Mouse (Mus musculus) T-helper 17 cell (primary cell): Measurements from ENCODE around the gene Slamf9.

Experiments used
- in situ Hi-C, 2 experiments: fragments of 300-600 bp; cut with MboI, MseI; formaldehyde crosslinking; loops; 1 replicate in 1 of 2; 2 replicates in 1 of 2; pipeline ENCODE4 v1.15.1; 2025; ENCODE audit warnings: high pct_unique_total_duplicates in 2 of 2

Gene Slamf9

DNA sequence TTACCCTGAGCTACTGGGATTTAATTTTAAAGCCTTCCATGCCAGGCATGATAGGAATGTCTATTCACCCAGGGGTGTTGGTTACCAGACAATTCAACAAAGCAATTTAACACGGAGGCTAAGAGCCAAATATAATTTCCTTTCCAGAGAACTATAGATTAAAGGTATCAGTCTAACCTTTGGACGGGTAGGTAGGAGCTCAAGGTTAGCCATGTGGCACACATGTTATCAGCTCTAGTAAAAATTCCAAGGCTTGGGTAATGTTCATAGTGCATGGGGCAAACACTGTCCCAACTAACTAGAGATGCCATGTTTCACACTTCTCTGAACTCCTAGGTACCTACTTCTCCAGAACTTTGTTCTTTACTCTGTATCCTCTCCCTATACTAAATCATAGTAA lies 13.6 kb upstream of the Slamf9 start:
- in situ Hi-C loops = no loop called here

DNA sequence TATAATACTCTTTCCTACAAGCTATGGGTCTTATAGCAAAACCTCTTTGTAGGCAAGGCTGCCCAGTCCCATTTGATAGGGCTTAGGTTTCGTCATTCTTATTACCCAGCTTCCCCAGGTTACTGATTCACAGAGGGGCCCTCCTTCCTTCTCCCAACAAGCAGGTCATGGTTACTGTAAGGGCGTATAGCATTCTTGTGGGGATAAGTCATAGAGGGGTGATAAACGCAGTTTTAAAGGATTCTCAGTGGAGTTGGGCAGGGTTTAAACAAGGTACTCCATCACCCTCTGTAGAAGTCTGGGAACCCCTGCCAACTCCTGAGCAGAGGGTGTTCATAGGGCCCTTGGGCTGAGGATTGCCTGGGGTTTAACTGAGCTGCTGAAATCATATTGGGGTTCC lies 12.6 kb upstream of the Slamf9 start:
- in situ Hi-C loops = no loop called here

DNA sequence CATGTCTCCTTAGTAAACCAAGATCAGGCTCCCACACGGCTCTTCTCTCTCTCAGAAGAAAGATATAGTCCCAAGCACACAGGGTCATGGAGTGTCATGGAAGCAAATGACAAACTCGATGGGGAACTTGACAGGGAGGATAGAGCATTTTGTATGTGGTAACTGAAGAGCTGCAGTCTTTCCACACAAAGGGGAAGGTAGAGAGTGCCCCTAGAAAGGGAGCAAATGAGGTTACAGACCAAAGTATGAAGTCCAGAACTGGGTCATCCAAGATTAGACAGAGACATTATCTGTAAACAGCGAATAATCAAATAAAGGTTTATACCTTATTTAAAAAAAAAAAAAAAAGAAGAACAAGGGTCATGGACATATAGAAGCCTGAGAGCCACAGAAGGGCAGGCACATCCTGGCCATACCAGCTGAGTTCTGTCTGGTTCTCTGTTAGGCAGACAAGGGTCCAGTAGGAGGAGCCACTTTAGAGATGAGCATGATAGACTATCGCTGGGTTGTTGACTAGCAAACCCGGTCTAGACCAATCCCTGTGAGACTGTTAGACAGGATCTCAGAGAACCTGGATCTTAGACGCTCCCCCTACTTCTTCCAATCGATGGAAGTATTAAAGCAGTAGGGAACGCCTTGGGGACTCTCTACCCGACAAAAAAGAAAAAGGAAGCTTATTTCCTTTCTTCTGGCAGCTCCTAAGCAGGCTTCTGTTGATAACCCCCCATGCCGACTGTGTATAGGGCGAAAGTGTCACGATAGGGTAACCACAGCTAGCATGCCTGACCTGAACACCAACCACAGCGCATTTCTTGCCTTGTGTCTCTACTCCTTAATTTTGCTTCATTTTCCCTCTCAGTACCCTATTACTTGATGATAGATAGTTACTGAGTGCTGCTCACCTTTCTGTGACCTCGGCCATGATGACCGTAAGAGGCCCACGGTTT lies 11.5 kb upstream of the Slamf9 start:
- in situ Hi-C loops = no loop called here

DNA sequence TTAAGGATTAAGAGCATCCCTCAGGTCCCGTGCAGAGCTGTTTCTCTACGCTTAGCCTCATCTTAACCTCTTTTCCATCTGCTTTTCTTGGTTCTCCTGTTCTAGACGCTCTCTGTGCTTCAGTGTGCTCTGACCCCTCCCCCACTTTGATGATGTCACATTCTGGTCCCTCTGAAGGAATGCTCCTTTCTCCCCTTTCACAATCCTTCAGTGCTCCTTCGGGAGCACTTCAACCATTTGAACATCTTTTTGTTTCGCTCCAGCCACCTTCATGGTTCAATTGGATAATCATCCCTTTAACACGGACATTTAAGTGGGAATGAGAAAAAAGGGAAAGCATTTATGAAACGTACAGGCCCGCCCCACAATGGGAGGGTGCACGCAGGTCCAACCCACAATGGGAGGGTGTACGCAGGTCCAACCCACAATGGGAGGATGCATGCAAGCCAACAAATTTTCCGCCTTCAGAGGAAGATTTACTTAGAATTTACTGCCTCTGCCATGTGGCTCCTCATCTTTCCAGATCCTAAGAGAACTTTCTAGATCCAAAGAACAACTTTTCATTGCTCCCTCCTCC lies 6.8 kb upstream of the Slamf9 start:
- in situ Hi-C loops = no loop called here

DNA sequence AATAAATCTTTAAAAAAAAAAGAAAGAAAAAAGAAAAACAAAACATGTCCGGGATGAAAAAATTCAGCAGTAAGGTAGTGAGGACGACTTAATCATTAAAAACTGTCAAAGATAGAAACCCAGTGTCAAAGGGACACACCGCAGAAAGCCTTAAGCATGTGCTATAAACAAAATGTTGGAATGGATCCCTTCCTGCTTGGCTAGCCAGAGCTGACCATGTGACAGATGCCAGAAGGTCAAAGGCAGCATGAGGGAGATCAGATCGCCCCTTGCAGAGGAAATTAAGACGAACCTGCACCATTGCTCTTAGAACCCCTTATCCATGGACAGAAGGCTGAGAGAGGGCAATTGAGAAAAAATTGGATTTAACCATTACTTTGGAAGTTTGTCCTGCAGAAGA lies 5.8 kb upstream of the Slamf9 start:
- in situ Hi-C loops = no loop called here

DNA sequence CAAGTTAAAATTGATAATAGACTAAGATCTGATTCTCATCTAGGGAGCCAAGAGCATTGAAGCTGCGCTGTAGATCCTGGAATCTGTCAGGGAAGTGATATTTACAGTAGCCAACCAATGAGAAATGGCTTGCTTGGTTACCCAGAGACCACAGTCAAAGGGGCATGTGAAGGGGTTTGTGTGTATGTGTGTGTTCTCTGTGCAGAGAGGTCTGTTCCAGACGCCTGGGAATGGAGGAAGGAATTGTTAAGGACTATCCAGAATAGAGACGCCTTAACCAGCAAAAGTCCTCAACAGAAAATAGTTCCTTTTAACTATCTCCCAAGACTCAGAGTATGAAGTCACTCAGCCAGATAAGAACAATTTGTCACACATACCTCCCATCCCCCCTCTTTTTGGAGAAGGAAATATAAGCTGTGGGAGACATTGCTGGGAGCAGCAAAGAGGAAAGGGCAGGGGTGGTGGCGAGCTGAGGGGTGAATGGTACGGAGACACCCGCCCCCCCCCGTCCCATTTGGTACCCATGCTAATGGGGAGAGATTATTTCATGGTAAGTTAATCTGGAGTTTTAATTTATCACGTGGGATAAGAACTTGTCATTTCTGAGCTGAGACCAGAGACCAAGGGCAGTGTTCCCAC lies 5.2 kb upstream of the Slamf9 start:
- in situ Hi-C loops = no loop called here

DNA sequence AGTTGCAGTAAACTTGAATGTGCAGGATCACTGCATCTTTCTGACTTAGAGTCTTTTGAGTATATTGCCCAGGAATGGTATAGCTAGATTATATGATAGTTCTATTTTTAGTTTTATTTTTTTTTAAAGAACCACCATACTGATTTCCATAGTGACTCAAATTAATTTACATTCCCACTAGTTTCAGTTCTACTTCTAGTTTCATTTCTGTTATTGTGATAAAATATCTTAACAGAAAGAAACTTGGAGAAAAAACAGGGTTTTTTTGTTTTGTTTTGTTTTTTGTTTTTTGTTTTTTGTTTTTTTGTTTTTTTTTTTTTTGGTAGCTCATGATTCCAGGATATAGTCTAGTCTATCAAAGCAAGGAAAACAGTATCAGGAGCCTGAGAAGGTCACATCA lies 2.2 kb upstream of the Slamf9 start:
- in situ Hi-C loops = no loop called here

DNA sequence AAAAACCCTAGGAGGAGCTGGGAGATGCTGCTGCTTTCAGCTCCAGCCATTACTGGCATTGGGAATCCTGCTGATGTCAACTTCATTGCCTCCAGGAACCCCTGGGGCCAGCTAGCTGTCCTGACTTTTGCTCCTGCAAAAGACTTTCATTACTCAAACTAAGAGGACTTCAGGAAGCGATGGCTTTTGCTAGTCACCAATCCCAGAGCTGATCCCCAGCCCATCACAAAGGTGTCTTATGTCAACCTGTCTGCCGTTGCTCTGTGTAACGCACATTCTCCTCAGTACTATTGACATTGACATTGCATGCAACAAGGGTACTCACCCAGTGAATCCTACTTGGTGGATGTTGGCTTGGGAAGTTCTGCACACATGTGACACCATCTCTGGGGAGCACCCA lies 962 bp upstream of the Slamf9 start:
- in situ Hi-C loops = no loop called here

DNA sequence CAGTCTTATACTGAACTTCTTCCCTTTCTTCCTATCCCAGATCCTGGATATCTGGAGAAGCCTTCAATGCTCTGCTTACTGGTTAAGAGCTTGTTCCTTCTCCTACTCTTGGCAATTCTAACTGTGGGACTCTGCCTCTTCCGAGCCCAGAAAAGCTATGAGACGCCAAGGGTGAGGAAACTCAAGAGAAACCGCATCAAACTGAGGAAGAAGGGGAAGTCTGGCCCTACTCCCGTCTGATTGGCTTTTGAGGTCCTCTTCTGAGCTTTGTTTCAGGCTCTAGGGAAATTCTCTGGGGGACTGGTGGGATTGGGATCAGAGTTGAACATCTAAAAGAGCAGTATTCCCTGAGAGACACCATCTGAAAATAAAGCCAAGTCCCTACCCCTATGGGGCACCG lies 2.9 kb downstream of the Slamf9 start:
- in situ Hi-C loops = no loop called here

DNA sequence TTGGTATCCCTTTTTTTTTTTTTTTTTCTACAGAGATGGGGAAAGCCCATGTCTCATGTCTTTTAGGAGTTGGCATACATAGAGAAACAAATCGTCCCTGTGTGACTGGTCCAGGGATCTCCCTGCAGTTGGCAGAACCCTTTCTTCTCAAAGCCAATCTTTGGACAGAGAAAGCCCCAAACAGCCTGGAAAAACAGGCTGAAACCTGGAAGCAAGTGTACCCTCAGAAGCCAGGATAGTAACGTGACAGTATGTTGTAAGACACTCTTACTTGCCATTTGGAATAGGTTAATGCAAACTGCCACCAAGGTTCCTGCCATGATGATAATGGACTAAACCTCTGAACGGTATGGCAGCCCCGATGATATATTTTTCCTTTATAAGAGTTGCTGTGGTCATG lies 5.2 kb downstream of the Slamf9 start:
- in situ Hi-C loops = loop anchor here in 1 of 2 experiments (5.0 kb wide), 1 partner anchor 68 kb away; no protein-coding TSS in a partner anchor

DNA sequence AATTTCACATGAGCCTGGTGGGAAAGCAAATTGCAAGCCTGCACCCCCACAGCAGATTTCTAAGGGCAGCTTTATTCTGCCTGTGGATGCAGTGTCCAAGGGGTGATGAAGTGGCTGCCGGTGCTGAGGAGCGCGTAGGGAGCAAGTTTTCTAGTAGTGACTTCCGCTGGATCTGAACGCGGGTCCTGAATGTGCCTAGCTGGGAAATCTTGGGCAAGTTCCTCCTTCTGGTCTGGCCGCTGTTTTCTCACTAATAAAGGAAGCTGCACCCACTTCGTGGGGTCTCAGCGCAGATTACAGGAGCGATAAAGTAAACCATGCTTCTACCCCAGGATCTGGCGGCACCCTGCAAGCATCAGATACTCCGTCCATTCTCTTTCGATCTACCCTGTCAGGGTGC lies 6.0 kb downstream of the Slamf9 start:
- in situ Hi-C loops = loop anchor here in 1 of 2 experiments (5.0 kb wide), 1 partner anchor 69 kb away; no protein-coding TSS in a partner anchor

DNA sequence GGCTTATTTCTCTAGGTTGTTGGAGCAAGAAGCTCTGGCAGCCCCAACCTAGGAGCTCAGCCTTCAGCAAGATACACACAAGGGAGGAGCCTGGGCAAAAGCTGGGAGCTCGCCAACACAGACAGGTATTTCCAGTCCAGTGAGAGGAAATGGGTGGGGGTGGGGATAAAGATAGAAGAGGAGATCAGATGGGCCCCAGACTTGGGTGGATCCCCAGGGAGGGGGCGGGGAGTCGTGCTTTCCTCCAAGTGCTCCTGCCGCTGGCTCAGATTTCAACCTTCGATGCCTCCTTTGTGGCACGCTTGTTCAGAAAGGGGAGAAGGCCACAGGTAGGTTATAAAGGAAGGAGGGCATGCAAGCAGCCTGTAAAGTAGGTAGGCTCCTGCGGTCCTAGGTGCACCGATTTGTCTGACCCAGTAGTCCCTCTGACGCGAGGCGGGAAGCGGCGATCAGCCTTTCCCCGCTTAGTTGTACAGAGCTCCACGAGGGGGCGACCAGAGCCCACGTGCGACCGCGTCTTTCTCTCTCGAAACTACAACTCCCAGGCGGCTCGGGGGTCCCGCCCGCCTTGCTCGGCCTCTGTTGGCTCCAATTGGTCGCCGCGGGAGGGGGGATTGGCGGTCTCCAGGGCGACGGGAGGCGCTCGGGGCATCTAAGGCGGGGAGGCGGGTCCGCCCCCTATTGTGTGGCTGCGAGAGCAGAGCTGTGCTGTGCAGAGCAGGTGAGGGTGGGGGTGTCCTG lies 6.6 kb downstream of the Slamf9 start, which contains the start of gene Igsf9:
Gene Igsf9 (plus strand): TSS at position 249 of the 741 bp plus-strand sequence.
- in situ Hi-C loops = loop anchor here in 1 of 2 experiments (5.0 kb wide), 1 partner anchor 69 kb away; no protein-coding TSS in a partner anchor

DNA sequence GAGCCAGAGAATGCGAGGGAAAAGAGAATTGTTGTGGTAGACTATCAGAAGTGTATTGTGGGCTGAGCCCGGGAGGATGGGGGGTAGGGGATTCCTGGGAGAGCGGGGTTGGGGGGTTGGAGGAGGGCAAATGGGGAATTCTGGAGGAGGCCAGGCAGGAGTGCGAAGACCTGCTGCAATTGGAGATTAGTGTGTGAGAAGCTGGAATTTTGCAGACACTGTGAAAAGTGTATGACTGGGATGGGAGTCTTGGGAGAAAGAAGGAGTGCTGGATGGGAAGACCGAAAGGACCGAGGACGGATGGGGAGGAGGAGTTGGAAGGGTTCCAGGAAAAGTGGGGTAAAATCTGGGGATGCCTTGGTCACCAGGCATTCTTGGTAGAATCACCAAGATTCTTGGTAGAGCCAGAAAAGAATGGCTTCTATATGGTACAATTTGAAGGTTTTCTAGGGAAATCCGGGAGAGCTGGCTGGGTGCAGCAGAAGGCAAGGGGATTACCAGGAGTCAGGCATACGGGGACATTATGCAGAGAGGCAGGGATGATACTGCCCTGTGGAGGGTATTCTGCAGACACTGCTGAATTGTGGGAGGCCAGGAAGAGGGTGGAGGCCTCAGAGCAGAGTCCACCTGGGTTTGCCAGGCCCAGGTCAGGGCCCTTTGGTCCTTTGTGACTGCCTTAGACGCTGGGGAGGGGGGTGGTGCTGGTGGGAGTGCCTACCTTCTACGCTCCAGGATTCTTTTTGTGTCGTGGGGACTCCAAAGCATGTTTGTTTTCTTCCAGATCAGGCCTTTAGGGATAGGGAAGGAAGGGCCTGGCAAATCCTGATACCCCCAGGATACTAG lies 7.6 kb downstream of the Slamf9 start:
- in situ Hi-C loops = loop anchor here in 1 of 2 experiments (5.0 kb wide), 1 partner anchor 70 kb away; no protein-coding TSS in a partner anchor

DNA sequence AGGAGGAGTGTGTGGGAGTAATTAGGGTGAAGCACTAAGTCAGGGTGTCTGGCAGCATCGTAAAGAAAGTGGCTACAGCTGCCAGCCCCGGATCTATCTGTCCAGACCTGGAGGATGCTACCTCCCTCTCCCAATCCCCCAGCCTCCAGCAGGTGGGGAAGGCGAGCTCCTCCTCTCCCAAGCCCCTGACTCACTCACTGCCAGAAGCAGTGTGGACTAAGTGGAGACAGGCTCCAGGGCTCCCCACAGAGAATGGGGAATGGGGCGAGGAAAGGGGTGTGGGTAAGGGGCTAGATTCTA lies 8.2 kb downstream of the Slamf9 start:
- in situ Hi-C loops = loop anchor here in 1 of 2 experiments (5.0 kb wide), 1 partner anchor 71 kb away; no protein-coding TSS in a partner anchor

DNA sequence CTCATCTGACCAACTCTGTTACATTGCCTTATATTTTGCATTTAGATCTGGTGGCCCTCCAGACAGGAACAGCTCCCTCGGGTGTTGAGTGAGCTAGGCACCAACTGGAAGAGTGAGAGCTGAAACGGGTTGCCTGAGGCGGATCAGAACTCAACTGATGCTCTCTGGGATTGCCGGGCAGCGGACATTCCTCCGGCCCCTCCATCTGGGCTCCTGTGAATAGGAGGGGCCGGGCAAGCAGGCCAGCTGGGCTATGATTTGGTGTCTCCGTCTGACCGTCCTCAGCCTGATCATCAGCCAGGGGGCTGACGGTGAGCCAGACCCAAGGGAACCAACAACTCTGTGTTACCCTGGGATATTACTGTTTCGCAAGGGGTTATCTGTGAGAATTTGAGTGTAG lies 9.1 kb downstream of the Slamf9 start:
- in situ Hi-C loops = loop anchor here in 1 of 2 experiments (5.0 kb wide), 1 partner anchor 72 kb away; no protein-coding TSS in a partner anchor

DNA sequence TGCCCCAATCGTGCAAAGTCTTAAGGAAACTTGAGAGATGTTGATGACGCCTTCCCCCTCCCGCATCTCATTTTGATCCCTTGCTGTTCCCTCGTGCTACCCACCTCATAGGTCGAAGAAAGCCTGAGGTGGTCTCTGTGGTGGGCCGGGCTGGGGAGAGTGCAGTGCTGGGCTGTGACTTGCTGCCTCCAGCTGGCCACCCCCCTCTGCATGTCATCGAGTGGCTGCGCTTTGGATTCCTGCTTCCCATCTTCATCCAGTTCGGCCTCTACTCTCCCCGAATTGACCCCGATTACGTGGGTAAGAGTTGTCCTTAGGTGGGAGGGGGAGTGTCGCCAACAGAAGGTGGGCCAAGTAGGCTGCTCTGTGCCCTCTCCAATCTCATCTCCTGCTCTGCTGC lies 9.5 kb downstream of the Slamf9 start:
- in situ Hi-C loops = loop anchor here in 1 of 2 experiments (5.0 kb wide), 1 partner anchor 72 kb away; no protein-coding TSS in a partner anchor

DNA sequence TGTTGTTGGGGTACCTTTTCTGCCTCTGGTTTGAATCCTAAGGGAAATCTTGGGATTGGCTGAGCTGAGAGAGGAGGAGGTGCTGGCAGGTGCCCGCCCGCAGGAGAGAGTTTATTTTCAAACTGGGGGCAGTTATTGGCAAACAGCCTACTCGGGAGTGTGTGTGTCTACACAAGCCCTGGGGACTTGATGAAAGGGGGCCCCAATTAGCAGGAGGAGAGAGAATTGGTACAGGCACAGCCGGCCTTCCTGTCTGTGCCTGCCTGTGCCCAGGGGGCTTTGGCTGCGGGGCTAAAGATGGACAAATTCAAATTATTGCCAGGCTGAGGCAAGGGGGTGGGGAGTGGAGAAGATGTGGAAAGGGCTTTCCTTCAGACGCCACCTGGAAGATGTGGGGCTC lies 10.7 kb downstream of the Slamf9 start:
- in situ Hi-C loops = no loop called here

DNA sequence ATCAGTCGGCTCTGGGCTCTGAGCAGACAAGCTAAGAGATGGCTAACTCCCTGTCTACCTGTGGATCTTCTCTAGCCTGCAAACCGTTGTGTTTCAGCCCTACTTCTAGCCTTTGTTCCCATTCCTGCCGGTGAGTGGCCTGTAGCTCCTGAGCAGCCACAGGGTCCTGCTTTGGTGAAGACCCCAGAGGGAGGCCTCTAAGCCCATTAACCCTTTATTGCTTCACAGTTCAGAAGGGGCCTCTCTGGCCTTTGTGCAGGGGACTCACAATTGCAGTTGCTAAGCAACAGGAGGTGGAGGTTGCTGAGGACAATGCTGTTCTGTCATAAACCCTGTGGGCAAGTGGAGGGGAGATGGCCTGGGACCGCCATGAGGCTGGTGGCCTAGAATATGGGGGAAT lies 11.1 kb downstream of the Slamf9 start:
- in situ Hi-C loops = no loop called here

DNA sequence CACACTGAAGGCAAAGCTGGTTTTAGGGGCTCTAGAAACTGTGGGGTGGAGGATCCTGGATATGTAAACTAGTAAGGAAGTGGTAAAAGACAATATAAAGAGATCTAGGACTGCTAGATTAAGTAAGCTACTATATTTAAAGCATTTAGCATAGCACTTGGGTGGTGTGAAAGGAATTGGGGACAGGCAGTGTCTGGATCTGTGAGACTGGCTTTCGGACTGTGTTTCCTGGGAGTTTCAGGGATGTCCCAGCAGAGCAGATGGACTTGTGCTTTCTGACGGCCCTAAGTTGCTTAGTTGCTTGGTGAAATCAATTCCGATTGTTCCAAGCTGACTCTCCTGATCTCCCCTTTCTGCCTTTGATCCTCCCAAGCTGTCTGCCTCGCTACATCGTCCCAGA lies 11.5 kb downstream of the Slamf9 start:
- in situ Hi-C loops = no loop called here

DNA sequence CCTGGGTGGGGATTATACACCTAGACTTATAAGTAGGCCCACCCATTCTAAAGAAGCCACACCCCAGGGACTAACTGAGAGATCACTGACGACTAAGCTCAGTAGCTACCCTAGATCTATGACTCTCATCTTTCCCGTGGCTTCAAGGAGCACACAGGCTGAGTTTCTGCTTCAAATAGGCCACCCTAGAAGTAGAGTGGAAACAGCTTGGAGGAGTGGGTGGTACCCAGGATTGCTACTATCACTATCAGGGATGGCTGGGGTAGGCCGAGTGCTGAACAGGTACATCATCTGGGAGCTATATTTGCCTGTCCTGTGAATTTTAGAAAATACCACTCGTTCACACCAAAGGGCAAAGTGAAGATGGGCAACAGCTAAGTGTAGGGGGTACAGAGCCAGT lies 12.7 kb downstream of the Slamf9 start:
- in situ Hi-C loops = no loop called here

DNA sequence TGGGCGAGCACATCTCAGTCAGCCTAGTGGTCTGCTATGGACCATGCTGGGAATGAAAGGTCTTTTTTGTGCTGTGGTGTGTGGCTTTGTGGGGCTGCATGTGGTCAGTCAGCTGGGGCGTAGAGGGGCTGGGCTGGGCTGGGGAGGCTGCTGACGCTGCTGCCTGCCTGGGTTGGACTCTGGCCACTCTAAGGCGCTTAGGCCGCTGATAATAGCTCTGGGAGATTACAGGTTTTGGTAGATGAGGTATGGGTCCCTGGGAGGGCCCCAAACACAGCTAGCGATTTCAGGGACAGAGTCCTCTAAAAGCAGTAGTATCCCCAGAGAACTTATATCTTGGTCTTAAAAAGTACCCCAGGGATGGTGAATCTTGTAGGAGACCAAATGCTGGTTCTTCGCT lies 13.7 kb downstream of the Slamf9 start:
- in situ Hi-C loops = no loop called here
